Mouse (Mus musculus) heart, embryonic 16.5 days (tissue): Measurements from ENCODE around the gene Amh. TPM values are rescaled to one million over a fixed set of nuclear protein-coding genes. Genes with fewer than 3 reads are reported as not detected.
A peak's percentile ranks its signal among the peaks of the same experiment; 100 is the strongest.
"Not testable (repeated sequence)": the region's sequence is repeated elsewhere in the genome, so short reads cannot be mapped to it uniquely, and the experiment has no call there.

ENCODE experiments used
- ATAC-seq: fragments of 200-750 bp; cut with Nextera tagmentation; replicated peaks from 2 replicates; pipeline ENCODE4 v1.8.0; 2017; ENCODE audit warnings: moderate number of reproducible peaks; ENCODE audit not compliant: insufficient read depth, low FRiP score; ENCODE audit errors: extremely low read depth
- H3K27ac ChIP-seq: fragments of 300-500 bp; sonication (generic); 2 replicates; pipeline ENCODE4 v1.5.1; 2014; ENCODE audit warnings: mild to moderate bottlenecking, low read length, control low read depth, moderate library complexity
- H3K27me3 ChIP-seq: fragments of 300-500 bp; sonication (generic); 2 replicates; pipeline ENCODE4 v1.6.1; 2014; ENCODE audit warnings: low read length, mixed read lengths; ENCODE audit not compliant: control insufficient read depth, insufficient read depth
- H3K36me3 ChIP-seq: fragments of 300-500 bp; sonication (generic); 2 replicates; pipeline ENCODE4 v1.6.1; 2014; ENCODE audit not compliant: control insufficient read depth, insufficient read depth
- H3K4me1 ChIP-seq: fragments of 300-500 bp; sonication (generic); 2 replicates; pipeline ENCODE4 v1.6.1; 2014; ENCODE audit warnings: low read length, mixed read lengths; ENCODE audit not compliant: control insufficient read depth, insufficient read depth
- H3K4me2 ChIP-seq: fragments of 300-500 bp; sonication (generic); 2 replicates; pipeline ENCODE4 v1.6.1; 2014; ENCODE audit warnings: low read depth, mild to moderate bottlenecking, control low read depth, low read length
- H3K4me3 ChIP-seq: fragments of 300-500 bp; sonication (generic); 2 replicates; pipeline ENCODE4 v1.5.1; 2014; ENCODE audit warnings: mild to moderate bottlenecking, control low read depth, low read length
- H3K9ac ChIP-seq: fragments of 300-500 bp; sonication (generic); 2 replicates; pipeline ENCODE4 v1.6.1; 2014; ENCODE audit warnings: low read length, control low read depth
- H3K9me3 ChIP-seq: fragments of 300-500 bp; sonication (generic); replicated peaks from 2 replicates; pipeline ENCODE4 v1.6.1; 2016; ENCODE audit warnings: low read length; ENCODE audit not compliant: control insufficient read depth
- WGBS: fragments of 180-500 bp; shearing (Covaris S2); extraction: QIAGEN DNeasy Blood & Tissue Kit; methylation state at CpG from one replicate; pipeline ENCODE4 v1.1.7; 2014; 5-methylcytosine and 5-hydroxymethylcytosine counted together
- polyA plus RNA-seq: library from polyadenylated mRNA; unstranded; fragments of >200 nt; fragmentation: Nextera tagmentation; extraction: Ambion mirVana; gene quantifications from 2 replicates; pipeline ENCODE4 v1.2.1, GENCODE M21; 2015

The Amh gene
- polyA plus RNA-seq, 1 experiment from 2014 or later = 0.13 TPM

GRCm38 (mm10) chr10:80826151-80827062, 21.4 kb downstream of the Amh start, which contains the start of gene Oaz1:
TSS of gene Oaz1 (plus strand) at chr10:80826656.
- peak within 1 kb of the TSS; percentile 95 for H3K27ac ChIP-seq
- under 1% methylated on average over 77 of the region's 82 CpGs for WGBS
- peak within 1 kb of the TSS; percentile 95 for H3K9ac ChIP-seq
- H3K36me3 ChIP-seq = peaks cover 15% of the 10 kb centered on the region
- H3K4me1 ChIP-seq = peaks cover 31% of the 10 kb centered on the region
- peak; percentile 97 for ATAC-seq
- no peaks in the 10 kb centered on the region for H3K9me3 ChIP-seq
- H3K4me2 ChIP-seq = peak within 1 kb of the TSS; percentile 86
- no peaks in the 10 kb centered on the region for H3K27me3 ChIP-seq
- H3K4me3 ChIP-seq = peak within 1 kb of the TSS; percentile 93

- H3K4me3 ChIP-seq = peak overlapping the region; percentile 93
- H3K9ac ChIP-seq = peak overlapping the region; percentile 95
- H3K4me1 ChIP-seq = peaks cover 31% of the 10 kb centered on the region
- no peaks in the 10 kb centered on the region for H3K9me3 ChIP-seq
- H3K27ac ChIP-seq = peak overlapping the region; percentile 94
- H3K36me3 ChIP-seq = peaks cover 15% of the 10 kb centered on the region
- no peaks in the 10 kb centered on the region for H3K27me3 ChIP-seq
- no peak for ATAC-seq
- 3% methylated on average over 29 of the region's 29 CpGs for WGBS
- peak overlapping the region; percentile 86 for H3K4me2 ChIP-seq
These were observed 22.2 kb downstream of the Amh start for GRCm38 (mm10) chr10:80827063-80827869.

- no peak for ATAC-seq
- peak overlapping the region; percentile 86 for H3K4me2 ChIP-seq
- peak overlapping the region; percentile 93 for H3K4me3 ChIP-seq
- H3K4me1 ChIP-seq = peaks cover 31% of the 10 kb centered on the region
- peaks cover 2% of the 10 kb centered on the region for H3K27me3 ChIP-seq
- peaks cover 15% of the 10 kb centered on the region for H3K36me3 ChIP-seq
- H3K9ac ChIP-seq = peak overlapping the region; percentile 95
- H3K9me3 ChIP-seq = no peaks in the 10 kb centered on the region
- H3K27ac ChIP-seq = no peak overlapping the region
- 67% methylated on average over 10 of the region's 10 CpGs for WGBS
These were observed 22.9 kb downstream of the Amh start for GRCm38 (mm10) chr10:80827870-80828420.

GRCm38 (mm10) chr10:80828587-80828986, 23.5 kb downstream of the Amh start:
- WGBS = 73% methylated on average over 8 of the region's 9 CpGs
- H3K27ac ChIP-seq, H3K9ac ChIP-seq, H3K27me3 ChIP-seq, ATAC-seq, H3K9me3 ChIP-seq: not testable (repeated sequence)
- Histone ChIP-seq H3K4me3 (peak overlapping the region; percentile 93), H3K4me2 (peak overlapping the region; percentile 86; the same call in 1 of the 2 replicates), H3K36me3 (peaks cover 15% of the 10 kb centered on the region), H3K4me1 (peaks cover 31% of the 10 kb centered on the region)

GRCm38 (mm10) chr10:80829359-80830278, 24.6 kb downstream of the Amh start:
- no peak overlapping the region for H3K4me3 ChIP-seq
- peak overlapping the region; percentile 29; the same call in 1 of the 2 replicates for H3K9ac ChIP-seq
- peak overlapping the region; percentile 18; the same call in 1 of the 2 replicates for H3K27ac ChIP-seq
- peaks cover 14% of the 10 kb centered on the region for H3K27me3 ChIP-seq
- no peak for ATAC-seq
- H3K36me3 ChIP-seq = peaks cover 15% of the 10 kb centered on the region
- H3K4me1 ChIP-seq = peaks cover 31% of the 10 kb centered on the region
- no peaks in the 10 kb centered on the region for H3K9me3 ChIP-seq
- no peak overlapping the region for H3K4me2 ChIP-seq
- 35% methylated on average over 1 of the region's 1 CpGs for WGBS

- Histone ChIP-seq H3K36me3 (peaks cover 15% of the 10 kb centered on the region), H3K4me1 (peaks cover 29% of the 10 kb centered on the region), H3K9ac (no peak overlapping the region), H3K4me3 (no peak overlapping the region), H3K27me3 (peaks cover 30% of the 10 kb centered on the region), H3K27ac (no peak overlapping the region), H3K4me2 (no peak overlapping the region), H3K9me3 (no peaks in the 10 kb centered on the region)
- WGBS = 4% methylated on average over 9 of the region's 9 CpGs
- ATAC-seq = no peak
These were observed 26.1 kb downstream of the Amh start for GRCm38 (mm10) chr10:80831136-80831535.

- no peaks in the 10 kb centered on the region for H3K9me3 ChIP-seq
- H3K27me3 ChIP-seq = peaks cover 34% of the 10 kb centered on the region
- peaks cover 38% of the 10 kb centered on the region for H3K4me1 ChIP-seq
- H3K4me2 ChIP-seq = no peak overlapping the region
- WGBS = 66% methylated on average over 7 of the region's 7 CpGs
- no peak overlapping the region for H3K9ac ChIP-seq
- H3K4me3 ChIP-seq = no peak overlapping the region
- H3K27ac ChIP-seq = no peak overlapping the region
- no peak for ATAC-seq
- peaks cover 15% of the 10 kb centered on the region for H3K36me3 ChIP-seq
These were observed 27.8 kb downstream of the Amh start for GRCm38 (mm10) chr10:80832818-80833217.

- H3K4me1 ChIP-seq = peaks cover 25% of the 10 kb centered on the region
- WGBS = 53% methylated on average over 30 of the region's 30 CpGs
- peaks cover 34% of the 10 kb centered on the region for H3K27me3 ChIP-seq
- H3K4me3 ChIP-seq = no peak overlapping the region
- ATAC-seq = no peak
- H3K9me3 ChIP-seq = no peaks in the 10 kb centered on the region
- no peak overlapping the region for H3K27ac ChIP-seq
- no peak overlapping the region for H3K4me2 ChIP-seq
- no peaks in the 10 kb centered on the region for H3K36me3 ChIP-seq
- no peak overlapping the region for H3K9ac ChIP-seq
These were observed 30.6 kb downstream of the Amh start for GRCm38 (mm10) chr10:80835617-80836016.
